Mouse (Mus musculus) stomach, embryonic 14.5 days (tissue): Measurements from ENCODE around the gene Il9. TPM values are rescaled to one million over a fixed set of nuclear protein-coding genes. Genes with fewer than 3 reads are reported as not detected.

Source experiments
- ATAC-seq: fragments of 200-750 bp; cut with Nextera tagmentation; 2 replicates; pipeline ENCODE4 v1.8.0; 2017; ENCODE audit warnings: low read depth, moderate TSS enrichment; ENCODE audit not compliant: insufficient number of reproducible peaks, insufficient read depth, low FRiP score
- H3K27ac ChIP-seq: fragments of 300-500 bp; sonication (generic); 2 replicates; pipeline ENCODE4 v1.5.1; 2014; ENCODE audit warnings: mild to moderate bottlenecking, low read length, moderate library complexity, mixed read lengths
- H3K27me3 ChIP-seq: fragments of 300-500 bp; sonication (generic); 2 replicates; pipeline ENCODE4 v1.6.1; 2014; ENCODE audit warnings: low read length, control low read depth, mixed read lengths; ENCODE audit not compliant: control insufficient read depth, insufficient read depth
- H3K36me3 ChIP-seq: fragments of 300-500 bp; sonication (generic); 2 replicates; pipeline ENCODE4 v1.6.1; 2014; ENCODE audit warnings: mild to moderate bottlenecking, control low read depth, low read length, moderate library complexity, mixed read lengths; ENCODE audit not compliant: control insufficient read depth, insufficient read depth
- H3K4me1 ChIP-seq: fragments of 300-500 bp; sonication (generic); 2 replicates; pipeline ENCODE4 v1.6.1; 2014; ENCODE audit warnings: low read length, control low read depth, mixed read lengths; ENCODE audit not compliant: control insufficient read depth, insufficient read depth
- H3K4me2 ChIP-seq: fragments of 300-500 bp; sonication (generic); replicated peaks from 2 replicates; pipeline ENCODE4 v1.6.1; 2014; ENCODE audit warnings: low read depth, low read length, control low read depth
- H3K4me3 ChIP-seq: fragments of 300-500 bp; sonication (generic); 2 replicates; pipeline ENCODE4 v1.5.1; 2014; ENCODE audit warnings: low read depth, low read length, control low read depth
- H3K9ac ChIP-seq: fragments of 300-500 bp; sonication (generic); replicated peaks from 2 replicates; pipeline ENCODE4 v1.6.1; 2014; ENCODE audit warnings: low read depth, mild to moderate bottlenecking, control low read depth, low read length, moderate library complexity, mixed read lengths
- H3K9me3 ChIP-seq: fragments of 300-500 bp; sonication (generic); 2 replicates; pipeline ENCODE4 v1.6.1; 2016; ENCODE audit warnings: low read depth, low read length, control low read depth; ENCODE audit not compliant: control insufficient read depth
- WGBS: fragments of 180-500 bp; shearing (Covaris S2); extraction: QIAGEN DNeasy Blood & Tissue Kit; methylation state at CpG from one replicate; pipeline ENCODE4 v1.1.7; 2014; 5-methylcytosine and 5-hydroxymethylcytosine counted together
- polyA plus RNA-seq: library from polyadenylated mRNA; unstranded; fragments of >200 nt; fragmentation: Nextera tagmentation; extraction: Ambion mirVana; gene quantifications from 2 replicates; pipeline ENCODE4 v1.2.1, GENCODE M21; 2014

Gene Il9
- polyA plus RNA-seq, 1 experiment from 2014 or later = not detected

GRCm38 (mm10) chr13:56478027-56478426, 4.0 kb downstream of the Il9 start:
- Histone ChIP-seq H3K9ac (no peak overlapping the region), H3K27me3 (no peaks in the 10 kb centered on the region), H3K36me3 (no peaks in the 10 kb centered on the region), H3K9me3 (no peaks in the 10 kb centered on the region), H3K27ac (no peak overlapping the region), H3K4me2 (no peak overlapping the region), H3K4me1 (no peaks in the 10 kb centered on the region), H3K4me3 (no peak overlapping the region)
- 87% methylated on average over 6 of the region's 6 CpGs for WGBS
- ATAC-seq = no peak

DNA sequence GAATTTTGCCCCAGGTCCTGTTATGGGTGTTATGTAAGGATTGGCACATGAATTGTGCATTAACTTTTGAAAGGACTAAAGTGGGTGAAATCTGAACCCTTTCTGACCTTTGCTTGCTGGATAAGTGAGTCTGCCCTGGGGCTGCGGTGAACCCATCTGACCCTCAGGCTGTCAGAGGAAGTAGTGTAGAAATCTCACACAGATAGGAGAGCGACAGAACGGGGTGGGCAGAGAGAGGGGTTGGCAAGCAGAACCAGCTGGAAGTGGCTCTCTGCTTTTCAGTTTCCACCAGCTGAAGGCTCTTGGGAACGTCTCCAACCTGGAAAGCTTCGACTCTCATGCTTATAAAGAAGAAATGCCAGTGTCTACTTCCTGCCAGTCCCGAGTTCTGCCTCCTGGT, 4.8 kb downstream of the Il9 start:
- WGBS = 33% methylated on average over 6 of the region's 6 CpGs
- H3K27ac ChIP-seq = no peak overlapping the region

DNA sequence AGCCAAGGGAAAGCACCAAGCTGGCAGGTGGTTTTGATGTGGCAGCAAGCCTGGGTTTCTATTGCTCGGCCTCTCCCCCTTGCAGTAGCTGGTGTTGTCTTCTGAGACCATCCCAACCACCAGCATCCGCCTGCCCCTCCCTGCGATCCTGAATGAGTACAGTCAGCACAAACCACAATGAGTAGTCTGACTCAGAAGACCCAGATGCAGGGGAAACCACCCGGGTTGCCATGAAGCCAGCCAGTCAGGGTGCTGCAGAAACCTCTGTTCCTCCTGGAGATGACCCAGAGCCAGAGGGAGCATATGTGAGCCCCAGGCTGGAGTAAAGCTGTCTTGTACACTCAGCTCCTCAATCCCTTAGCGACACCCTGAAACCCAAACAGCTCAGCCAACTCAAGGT, 5.3 kb downstream of the Il9 start:
- no peak overlapping the region for H3K4me2 ChIP-seq
- H3K36me3 ChIP-seq = no peaks in the 10 kb centered on the region
- H3K9me3 ChIP-seq = no peaks in the 10 kb centered on the region
- no peaks in the 10 kb centered on the region for H3K27me3 ChIP-seq
- WGBS = 72% methylated on average over 5 of the region's 5 CpGs
- 0 out of 2 replicates have a peak, but pooled peaks cover 2% of the 10 kb centered on the region for H3K4me1 ChIP-seq
- no peak overlapping the region for H3K9ac ChIP-seq
- no peak overlapping the region for H3K4me3 ChIP-seq
- ATAC-seq = no peak
- no peak overlapping the region for H3K27ac ChIP-seq

More for the DNA sequence above, 4.8 kb downstream of the Il9 start:
- Histone ChIP-seq H3K9me3 (no peaks in the 10 kb centered on the region), H3K9ac (no peak overlapping the region), H3K4me3 (no peak overlapping the region), H3K36me3 (no peaks in the 10 kb centered on the region), H3K4me2 (no peak overlapping the region), H3K27me3 (no peaks in the 10 kb centered on the region), H3K4me1 (no peaks in the 10 kb centered on the region)
- no peak for ATAC-seq

DNA sequence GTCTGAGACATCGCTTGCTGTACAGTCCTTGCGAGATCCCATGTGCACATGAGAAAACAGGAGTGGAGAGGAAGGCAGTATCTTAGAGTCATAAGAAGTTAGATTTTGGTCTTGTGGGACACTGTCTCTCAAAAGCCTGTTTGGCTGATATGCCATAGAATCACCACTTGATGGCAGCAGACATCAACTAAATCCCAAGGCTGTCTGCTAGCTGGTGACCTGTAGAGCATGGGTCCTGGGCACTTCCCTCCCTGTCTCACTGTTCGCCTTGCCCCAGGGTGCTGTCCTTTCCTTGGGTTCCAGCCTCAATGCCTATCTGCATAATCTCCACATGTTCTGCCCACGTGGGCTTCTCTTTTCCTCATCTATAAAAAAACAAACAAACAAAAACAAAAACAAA, 6.7 kb downstream of the Il9 start:
- Histone ChIP-seq H3K27me3 (no peaks in the 10 kb centered on the region), H3K36me3 (no peaks in the 10 kb centered on the region), H3K4me3 (no peak overlapping the region), H3K9ac (no peak overlapping the region), H3K9me3 (no peaks in the 10 kb centered on the region), H3K4me2 (no peak overlapping the region), H3K27ac (no peak overlapping the region), H3K4me1 (peaks cover 2% of the 10 kb centered on the region; the same call in 1 of the 2 replicates)
- WGBS = 28% methylated on average over 4 of the region's 4 CpGs
- no peak for ATAC-seq

DNA sequence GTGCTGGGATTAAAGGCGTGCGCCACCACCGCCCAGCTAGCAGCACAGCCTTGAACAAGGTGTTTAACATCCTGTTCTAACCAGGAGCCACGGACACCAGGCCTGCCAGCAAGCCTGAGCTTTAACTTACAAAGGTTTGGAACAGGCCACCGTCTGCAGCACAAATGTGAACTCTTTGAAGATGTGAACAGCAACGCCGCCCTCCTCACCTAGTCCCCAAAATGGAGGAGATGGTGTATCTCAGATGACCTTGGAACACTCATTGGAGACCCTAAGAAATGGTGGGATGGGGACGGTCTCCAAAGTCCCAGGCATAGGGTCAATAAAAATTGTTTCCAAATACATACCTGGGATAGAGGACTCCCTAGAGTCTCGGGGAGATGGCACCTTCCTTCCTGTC, 9.4 kb downstream of the Il9 start:
- Histone ChIP-seq H3K4me2 (no peak overlapping the region), H3K4me1 (peaks cover 2% of the 10 kb centered on the region; the same call in 1 of the 2 replicates), H3K27me3 (no peaks in the 10 kb centered on the region), H3K9me3 (no peaks in the 10 kb centered on the region), H3K27ac (no peak overlapping the region), H3K36me3 (no peaks in the 10 kb centered on the region), H3K9ac (no peak overlapping the region), H3K4me3 (no peak overlapping the region)
- ATAC-seq = no peak
- WGBS = 90% methylated on average over 9 of the region's 9 CpGs

- no peak for ATAC-seq
These were observed 10.1 kb downstream of the Il9 start for GRCm38 (mm10) chr13:56471951-56472350.

DNA sequence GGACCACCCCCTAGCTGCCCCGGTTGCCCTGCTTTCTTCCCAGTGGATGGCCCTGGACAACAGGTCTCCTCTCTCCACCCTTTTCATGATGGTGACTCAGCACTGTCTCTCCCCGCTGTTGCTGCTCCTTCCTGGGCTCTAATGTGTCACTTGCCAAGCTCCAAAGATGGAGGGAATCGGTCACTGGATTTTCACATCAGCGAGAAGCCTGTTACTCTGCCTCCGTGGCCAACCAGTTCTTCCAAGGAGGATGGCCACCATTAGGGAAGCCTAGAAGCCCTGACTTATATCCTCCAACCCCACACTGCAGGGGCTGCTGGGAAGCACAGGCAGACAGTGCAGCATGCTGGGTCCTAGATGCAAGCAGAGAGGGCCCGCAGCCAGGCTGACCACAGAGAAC, 10.8 kb downstream of the Il9 start:
- Histone ChIP-seq H3K27ac (no peak overlapping the region), H3K4me2 (no peak overlapping the region), H3K36me3 (no peaks in the 10 kb centered on the region), H3K9me3 (no peaks in the 10 kb centered on the region), H3K4me3 (no peak overlapping the region), H3K9ac (no peak overlapping the region), H3K4me1 (peaks cover 2% of the 10 kb centered on the region; the same call in 1 of the 2 replicates), H3K27me3 (no peaks in the 10 kb centered on the region)
- no peak for ATAC-seq
- 88% methylated on average over 6 of the region's 6 CpGs for WGBS

More at GRCm38 (mm10) chr13:56471951-56472350, 10.1 kb downstream of the Il9 start:
- H3K27me3 ChIP-seq = no peaks in the 10 kb centered on the region
- H3K27ac ChIP-seq = no peak overlapping the region
- WGBS = 62% methylated on average over 9 of the region's 9 CpGs
- no peak overlapping the region for H3K4me2 ChIP-seq
- peaks cover 2% of the 10 kb centered on the region; the same call in 1 of the 2 replicates for H3K4me1 ChIP-seq
- no peak overlapping the region for H3K9ac ChIP-seq
- no peak overlapping the region for H3K4me3 ChIP-seq
- H3K9me3 ChIP-seq = no peaks in the 10 kb centered on the region
- H3K36me3 ChIP-seq = no peaks in the 10 kb centered on the region

DNA sequence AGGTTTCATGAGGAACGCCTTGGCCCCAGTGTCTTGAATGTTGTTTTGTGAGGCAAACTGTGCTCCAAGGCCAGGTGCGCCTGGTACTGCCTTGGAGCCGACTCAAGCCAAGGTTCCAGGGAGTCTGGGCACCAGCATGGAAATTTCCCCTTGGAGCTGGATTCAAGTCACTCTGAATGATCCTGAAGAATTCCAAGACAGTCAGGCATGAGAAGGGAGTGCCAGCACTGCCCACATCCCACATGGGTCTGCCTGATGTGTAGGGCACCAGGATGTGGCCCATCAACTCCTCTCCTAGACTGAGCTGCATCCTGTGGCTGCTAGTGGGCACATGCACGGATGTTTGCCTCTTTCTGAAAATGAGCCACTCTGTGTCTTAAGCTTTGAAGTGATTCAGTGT, 13.5 kb downstream of the Il9 start:
- 92% methylated on average over 4 of the region's 4 CpGs for WGBS
- H3K4me1 ChIP-seq = peaks cover 2% of the 10 kb centered on the region; the same call in 1 of the 2 replicates

GRCm38 (mm10) chr13:56467786-56468185, 14.3 kb downstream of the Il9 start:
- Histone ChIP-seq H3K36me3 (no peaks in the 10 kb centered on the region), H3K9me3 (no peaks in the 10 kb centered on the region), H3K9ac (no peak overlapping the region), H3K4me2 (no peak overlapping the region), H3K27ac (no peak overlapping the region), H3K4me1 (peaks cover 2% of the 10 kb centered on the region; the same call in 1 of the 2 replicates), H3K27me3 (no peaks in the 10 kb centered on the region), H3K4me3 (no peak overlapping the region)
- WGBS = 94% methylated on average over 7 of the region's 7 CpGs
- no peak for ATAC-seq

More for the DNA sequence above, 13.5 kb downstream of the Il9 start:
- H3K4me3 ChIP-seq = no peak overlapping the region
- H3K9me3 ChIP-seq = no peaks in the 10 kb centered on the region
- H3K27ac ChIP-seq = no peak overlapping the region
- H3K4me2 ChIP-seq = no peak overlapping the region
- no peaks in the 10 kb centered on the region for H3K36me3 ChIP-seq
- H3K9ac ChIP-seq = no peak overlapping the region
- H3K27me3 ChIP-seq = no peaks in the 10 kb centered on the region
- no peak for ATAC-seq
